Mouse (Mus musculus) CH12.LX (cell line): ENCODE measurements at regions not wholly inside any gene's neighbourhood (a gene's known extent, or its start where the extent isn't known, plus 50 kb on each side); places are given as distances from the start of the nearest gene placed in this dataset.

ENCODE experiments used
- DNase-seq: peaks from one replicate; pipeline ENCODE4 v3.0.0-alpha.2; 2013; ENCODE audit errors: extremely low read depth
- H3K27ac ChIP-seq: 2 replicates; pipeline ENCODE4 v1.5.1; 2012; ENCODE audit warnings: low read depth, mild to moderate bottlenecking, control low read depth, moderate library complexity; ENCODE audit not compliant: insufficient read depth
- H3K27me3 ChIP-seq: replicated peaks from 2 replicates; pipeline ENCODE3; 2012; ENCODE audit warnings: inconsistent platforms
- H3K36me3 ChIP-seq, 2 experiments: replicated peaks in 1 of 2; 2 replicates each; pipeline versions ENCODE3 to v1.6.1; 2012; ENCODE audit warnings: inconsistent platforms in 1 of 2, low read length in 1 of 2, mild to moderate bottlenecking in 1 of 2, mixed read lengths in 1 of 2, moderate library complexity in 1 of 2; ENCODE audit not compliant: control insufficient read depth in 1 of 2, insufficient read depth in 1 of 2
- H3K4me1 ChIP-seq, 2 experiments: 2 replicates each; pipeline ENCODE4 v1.6.1; 2012; ENCODE audit warnings: inconsistent platforms in 1 of 2, moderate library complexity in 1 of 2; ENCODE audit not compliant: insufficient read depth in 2 of 2, control insufficient read depth in 1 of 2
- H3K4me2 ChIP-seq: 2 replicates; pipeline ENCODE4 v1.6.1; 2012; ENCODE audit warnings: low read depth, mild to moderate bottlenecking, control low read depth; ENCODE audit not compliant: poor library complexity, insufficient read depth, severe bottlenecking
- H3K4me3 ChIP-seq, 3 experiments: fragments of 150-350 bp in 1 of 3; sonication (generic) in 1 of 3; replicated peaks in 1 of 3; 2 replicates each; pipeline versions ENCODE3 to v1.5.1; 2011 to 2012; ENCODE audit warnings: low read depth in 2 of 3, low read length in 2 of 3, mild to moderate bottlenecking in 2 of 3, moderate library complexity in 2 of 3, control low read depth in 1 of 3, improper control_type of control experiment in 1 of 3, inconsistent platforms in 1 of 3, mixed read lengths in 1 of 3; ENCODE audit not compliant: poor library complexity in 1 of 3
- H3K79me2 ChIP-seq: replicated peaks from 2 replicates; pipeline ENCODE4 v1.6.1; 2012; ENCODE audit warnings: mild to moderate bottlenecking, moderate library complexity; ENCODE audit not compliant: control insufficient read depth, poor library complexity, insufficient read depth, severe bottlenecking; ENCODE audit errors: extremely low read depth
- H3K9ac ChIP-seq: 2 replicates; pipeline ENCODE4 v1.6.1; 2012; ENCODE audit warnings: low read depth, mild to moderate bottlenecking, control low read depth, moderate library complexity; ENCODE audit not compliant: insufficient read depth
- H3K9me3 ChIP-seq: replicated peaks from 2 replicates; pipeline ENCODE3; 2012; ENCODE audit warnings: low read length, inconsistent platforms, mixed read lengths
- BHLHE40 ChIP-seq: IDR thresholded peaks from 2 replicates; pipeline ENCODE4 v1.6.1; 2011; ENCODE audit warnings: mild to moderate bottlenecking, low read depth, low read length, improper control_type of control experiment
- CHD2 ChIP-seq: IDR thresholded peaks from 2 replicates; pipeline ENCODE4 v1.6.1; 2011; ENCODE audit warnings: low read length, improper control_type of control experiment
- E2F4 ChIP-seq: IDR thresholded peaks from 2 replicates; pipeline ENCODE4 v1.6.1; 2011; ENCODE audit warnings: low read depth, low read length, improper control_type of control experiment; ENCODE audit not compliant: insufficient replicate concordance
- ELF1 ChIP-seq: IDR thresholded peaks from 2 replicates; pipeline ENCODE4 v1.6.1; 2014; ENCODE audit warnings: low read depth, mild to moderate bottlenecking, inconsistent platforms, low read length, improper control_type of control experiment
- IRF4 ChIP-seq: IDR thresholded peaks from 2 replicates; pipeline ENCODE4 v1.6.1; 2014; ENCODE audit warnings: low read depth, mild to moderate bottlenecking, inconsistent platforms, low read length, improper control_type of control experiment
- JUND ChIP-seq: conservative IDR thresholded peaks from 2 replicates; pipeline ENCODE4 v1.6.1; 2011; ENCODE audit warnings: low read depth, low read length, improper control_type of control experiment
- MAFK ChIP-seq: IDR thresholded peaks from 2 replicates; pipeline ENCODE4 v1.6.1; 2011; ENCODE audit warnings: low read length, improper control_type of control experiment; ENCODE audit not compliant: insufficient replicate concordance
- PAX5 ChIP-seq: IDR thresholded peaks from 2 replicates; pipeline ENCODE4 v1.6.1; 2012; ENCODE audit warnings: low read length, inconsistent platforms, mixed read lengths
- POLR2A ChIP-seq: IDR thresholded peaks from 2 replicates; pipeline ENCODE4 v1.6.1; 2011; ENCODE audit warnings: low read depth, mild to moderate bottlenecking, improper control_type of control experiment, low read length
- POLR2AphosphoS2 ChIP-seq: IDR thresholded peaks from 2 replicates; pipeline ENCODE4 v1.6.1; 2011; ENCODE audit warnings: low read depth, low read length, improper control_type of control experiment
- RAD21 ChIP-seq: IDR thresholded peaks from 2 replicates; pipeline ENCODE4 v1.6.1; 2011; ENCODE audit warnings: low read depth, mild to moderate bottlenecking, low read length, improper control_type of control experiment, moderate library complexity
- RCOR1 ChIP-seq: conservative IDR thresholded peaks from 2 replicates; pipeline ENCODE4 v1.6.1; 2012; ENCODE audit warnings: low read depth, mild to moderate bottlenecking, inconsistent platforms, low read length, improper control_type of control experiment
- SMC3 ChIP-seq: IDR thresholded peaks from 2 replicates; pipeline ENCODE4 v1.6.1; 2011; ENCODE audit warnings: low read depth, low read length, improper control_type of control experiment
- TBP ChIP-seq: conservative IDR thresholded peaks from 2 replicates; pipeline ENCODE4 v1.6.1; 2011; ENCODE audit warnings: low read depth, low read length, improper control_type of control experiment
- USF1 ChIP-seq: IDR thresholded peaks from 2 replicates; pipeline ENCODE4 v1.6.1; 2014; ENCODE audit warnings: low read depth, mild to moderate bottlenecking, inconsistent platforms, low read length, improper control_type of control experiment
- ZC3H11A ChIP-seq: IDR thresholded peaks from 2 replicates; pipeline ENCODE4 v1.6.1; 2012; ENCODE audit warnings: low read depth, mild to moderate bottlenecking, inconsistent platforms, low read length, improper control_type of control experiment
- ZKSCAN1 ChIP-seq: IDR thresholded peaks from 2 replicates; pipeline ENCODE4 v1.6.1; 2012; ENCODE audit warnings: low read depth, inconsistent platforms, low read length, improper control_type of control experiment, borderline replicate concordance
- ZNF384 ChIP-seq: IDR thresholded peaks from 2 replicates; pipeline ENCODE4 v1.6.1; 2012; ENCODE audit warnings: low read depth, low read length, improper control_type of control experiment, inconsistent platforms
- dilution Hi-C: fragments of 300-500 bp; cut with MboI; formaldehyde crosslinking; loops from 2 replicates; pipeline ENCODE4 v1.14.3; 2020; ENCODE audit warnings: low sequenced_read_pairs; ENCODE audit not compliant: extremely low pct_unique_long_range_greater_than_20kb, extremely low pct_ligation_motif_present
- in situ Hi-C: fragments of 300-500 bp; cut with MboI; formaldehyde crosslinking; loops from 3 replicates; pipeline ENCODE4 v1.14.3; 2019; ENCODE audit warnings: low sequenced_read_pairs, low pct_ligation_motif_present, low pct_unique_long_range_greater_than_20kb, mixed read lengths

- in situ Hi-C loops (no loop called here), dilution Hi-C loops (no loop called here)
- Histone ChIP-seq H3K4me1 (no peaks in the 10 kb centered on the region), H3K79me2 (no peaks in the 10 kb centered on the region), H3K4me3 (no peak overlapping the region), H3K9ac (no peak overlapping the region), H3K27me3 (no peaks in the 10 kb centered on the region), H3K36me3 (no peaks in the 10 kb centered on the region), H3K9me3 (no peaks in the 10 kb centered on the region), H3K27ac (no peak overlapping the region), H3K4me2 (no peak overlapping the region)
- TF ChIP-seq ZNF384 (no peak), RAD21 (no peak), ZKSCAN1 (no peak)
- DNase-seq = no peak
These were observed 250.3 kb upstream of the Acvr2a start for GRCm38 (mm10) chr2:48563636-48564035.

GRCm38 (mm10) chr2:48564170-48564569, 249.7 kb upstream of the Acvr2a start:
- Histone ChIP-seq H3K4me1 (no peaks in the 10 kb centered on the region), H3K27ac (no peak overlapping the region), H3K27me3 (no peaks in the 10 kb centered on the region), H3K9ac (no peak overlapping the region), H3K4me3 (no peak overlapping the region)
- no peak for TF ChIP-seq JUND
- no peak for TF ChIP-seq E2F4
- no peak for TF ChIP-seq USF1
- no peak for TF ChIP-seq RCOR1
- no peak for TF ChIP-seq ZNF384
- no peak for TF ChIP-seq BHLHE40
- no peak for TF ChIP-seq CHD2
- TF ChIP-seq MAFK = no peak
- no peak for TF ChIP-seq ZC3H11A
- no peak for TF ChIP-seq ELF1
- no peak for TF ChIP-seq PAX5
- TF ChIP-seq POLR2A = no peak
- TF ChIP-seq SMC3 = no peak
- TF ChIP-seq, all 38 proteins: peak for 0
- DNase-seq = no peak
- Histone ChIP-seq H3K4me2 (no peak overlapping the region), H3K36me3 (no peaks in the 10 kb centered on the region), H3K79me2 (no peaks in the 10 kb centered on the region), H3K9me3 (no peaks in the 10 kb centered on the region)
- in situ Hi-C loops = no loop called here
- dilution Hi-C loops = no loop called here

GRCm38 (mm10) chr2:48567871-48568270, 246.0 kb upstream of the Acvr2a start:
- no peaks in the 10 kb centered on the region for H3K9me3 ChIP-seq
- H3K27me3 ChIP-seq = no peaks in the 10 kb centered on the region
- no peak overlapping the region for H3K9ac ChIP-seq
- no peak for TF ChIP-seq IRF4
- no peak for TF ChIP-seq POLR2AphosphoS2
- no peak for TF ChIP-seq RCOR1
- no peak for TF ChIP-seq TBP
- dilution Hi-C loops = no loop called here
- no peak for DNase-seq
- no peaks in the 10 kb centered on the region for H3K4me1 ChIP-seq
- H3K4me2 ChIP-seq = no peak overlapping the region
- in situ Hi-C loops = no loop called here
- no peak overlapping the region for H3K4me3 ChIP-seq
- H3K36me3 ChIP-seq = no peaks in the 10 kb centered on the region
- H3K79me2 ChIP-seq = no peaks in the 10 kb centered on the region
- H3K27ac ChIP-seq = no peak overlapping the region
